Mouse (Mus musculus) MEL-GATA-1-ER (cell line): ENCODE data around the gene Erbb2.
A peak's percentile ranks its signal among the peaks of the same experiment; 100 is the strongest.

Source experiments
- DNase-seq: peaks from one replicate; pipeline ENCODE4 v3.0.0-alpha.2; 2012; ENCODE audit warnings: low read depth; ENCODE audit errors: extremely low read depth

Gene Erbb2

DNA sequence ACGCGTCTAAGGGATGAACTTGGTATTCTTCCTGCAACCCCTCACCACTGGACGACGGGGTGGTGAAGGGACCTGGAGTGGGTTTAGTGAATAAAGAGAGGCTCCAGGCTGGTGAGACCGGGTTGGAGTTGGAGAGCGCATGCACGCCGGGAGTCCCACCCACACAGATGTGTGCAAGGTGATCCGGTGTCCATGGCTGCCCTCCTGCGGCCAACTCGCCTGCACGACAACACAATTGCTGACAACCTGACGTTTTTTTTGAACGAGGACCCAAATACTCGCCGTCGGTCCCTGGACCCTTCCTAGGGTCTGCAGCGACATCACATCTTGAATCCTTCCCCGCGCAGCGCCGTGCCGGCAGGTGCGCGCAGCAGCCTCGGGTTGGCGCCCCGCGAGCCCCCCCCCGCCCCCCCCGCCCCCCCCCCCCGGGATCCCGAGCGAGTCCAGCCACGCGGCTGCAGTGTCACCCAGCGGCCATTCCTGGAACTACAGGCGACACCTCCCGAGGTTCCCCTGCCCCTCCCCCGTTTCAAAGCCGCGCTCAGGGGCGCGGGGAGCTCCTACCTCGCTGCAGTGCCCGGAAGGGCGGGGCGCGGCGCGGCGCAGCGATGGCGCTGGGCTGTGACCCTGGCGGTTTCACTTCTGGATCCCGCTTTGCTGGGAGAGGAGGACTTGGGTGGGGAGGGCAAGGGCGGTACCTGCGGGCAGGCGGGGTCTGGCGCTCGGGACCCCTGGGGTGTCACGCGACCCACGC, 45.3 kb downstream of the Erbb2 start:
- peak; percentile 63 for DNase-seq

DNA sequence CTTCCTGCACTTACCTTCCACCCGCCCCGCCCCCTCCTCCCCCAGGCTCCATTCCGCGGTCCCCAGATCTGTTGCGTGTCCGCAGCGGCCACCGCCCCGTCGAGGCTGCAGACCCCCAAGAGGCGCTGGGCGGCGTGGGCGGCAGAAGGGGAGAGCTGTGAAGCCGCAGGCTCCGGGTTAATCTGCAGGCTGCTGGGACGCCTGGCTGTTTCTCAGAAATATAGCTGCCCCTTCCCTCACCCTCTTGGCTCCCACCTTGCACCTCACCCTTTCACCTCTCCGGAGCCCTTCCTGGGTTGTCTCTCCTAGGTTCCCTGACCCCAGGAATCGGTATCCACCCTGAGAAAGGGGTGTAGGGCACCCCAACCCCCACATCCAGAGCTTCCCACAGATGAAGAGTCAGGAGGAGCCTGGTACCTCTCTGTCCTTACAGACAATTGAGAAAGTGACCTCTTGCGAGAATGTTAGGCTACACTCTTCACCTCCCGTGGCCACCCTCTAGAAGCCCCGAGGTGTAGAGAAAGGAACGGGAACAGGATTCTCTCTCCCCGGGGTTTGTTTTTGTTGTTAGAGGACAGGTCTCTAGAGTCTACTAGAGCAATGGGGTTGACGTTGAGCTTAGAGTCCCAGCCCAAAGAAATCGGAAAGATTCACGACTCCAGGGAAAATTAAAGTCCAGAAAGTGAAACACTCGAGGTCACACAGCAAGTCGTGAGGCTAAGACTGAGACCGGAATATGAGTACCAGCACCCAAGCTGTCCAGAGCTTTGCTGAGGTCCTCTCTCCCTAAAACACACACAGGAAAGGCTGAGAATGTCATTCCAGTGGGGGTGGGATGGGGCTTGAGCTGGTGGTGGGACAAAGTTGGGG, 46.1 kb downstream of the Erbb2 start:
- no peak for DNase-seq

DNA sequence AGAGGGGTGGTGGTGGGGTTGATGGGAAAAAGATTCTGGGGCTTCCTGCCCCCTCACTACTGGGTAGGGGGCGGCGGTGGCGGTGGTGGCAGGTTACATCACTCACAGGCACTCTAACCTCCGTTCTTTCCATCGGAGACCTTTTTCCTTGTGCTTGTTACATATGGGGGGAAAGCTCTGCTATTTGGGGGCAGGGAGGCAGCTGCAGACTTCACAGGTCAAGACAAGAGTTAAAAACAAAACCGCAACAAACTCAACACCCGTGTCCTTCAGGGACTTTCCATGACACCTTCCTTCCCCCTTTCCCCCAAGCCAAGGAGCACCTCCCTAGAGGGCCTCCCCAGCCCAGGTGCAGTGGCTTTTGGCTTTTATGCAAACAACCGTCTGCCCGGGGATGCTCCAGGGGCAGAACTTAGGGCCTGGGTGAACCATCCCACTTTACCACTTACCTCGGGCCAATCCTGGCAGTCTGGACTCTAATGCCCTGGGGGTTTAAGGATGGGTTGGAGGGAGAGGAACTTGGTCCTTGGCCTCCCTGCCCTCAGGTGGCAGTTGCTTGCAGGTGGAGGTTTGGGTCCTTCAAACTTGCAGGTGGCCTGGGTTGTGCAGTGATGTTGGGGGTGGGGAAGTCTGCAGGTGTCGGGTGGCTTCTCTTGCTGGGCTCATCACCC, 46.9 kb downstream of the Erbb2 start:
- DNase-seq: no peak

DNA sequence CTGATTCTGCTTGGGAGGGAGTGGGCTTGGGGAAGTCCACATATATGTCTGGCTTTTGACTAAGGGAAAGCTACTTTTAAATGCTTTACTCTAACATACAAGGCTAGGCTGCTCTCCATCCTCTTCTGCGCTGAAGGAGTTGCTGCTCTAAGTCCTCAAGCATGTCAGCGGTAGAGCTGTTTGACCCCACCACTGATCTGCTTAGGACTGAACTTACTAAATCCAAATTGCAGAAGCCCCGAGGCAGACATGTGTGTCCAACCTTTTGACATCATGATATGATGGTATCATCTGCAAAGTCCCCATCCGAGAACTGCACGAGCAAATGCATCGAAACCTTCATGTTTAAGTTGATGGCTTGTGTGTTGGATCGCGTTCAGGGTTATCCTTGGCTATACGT, 47.6 kb downstream of the Erbb2 start:
- no peak for DNase-seq

DNA sequence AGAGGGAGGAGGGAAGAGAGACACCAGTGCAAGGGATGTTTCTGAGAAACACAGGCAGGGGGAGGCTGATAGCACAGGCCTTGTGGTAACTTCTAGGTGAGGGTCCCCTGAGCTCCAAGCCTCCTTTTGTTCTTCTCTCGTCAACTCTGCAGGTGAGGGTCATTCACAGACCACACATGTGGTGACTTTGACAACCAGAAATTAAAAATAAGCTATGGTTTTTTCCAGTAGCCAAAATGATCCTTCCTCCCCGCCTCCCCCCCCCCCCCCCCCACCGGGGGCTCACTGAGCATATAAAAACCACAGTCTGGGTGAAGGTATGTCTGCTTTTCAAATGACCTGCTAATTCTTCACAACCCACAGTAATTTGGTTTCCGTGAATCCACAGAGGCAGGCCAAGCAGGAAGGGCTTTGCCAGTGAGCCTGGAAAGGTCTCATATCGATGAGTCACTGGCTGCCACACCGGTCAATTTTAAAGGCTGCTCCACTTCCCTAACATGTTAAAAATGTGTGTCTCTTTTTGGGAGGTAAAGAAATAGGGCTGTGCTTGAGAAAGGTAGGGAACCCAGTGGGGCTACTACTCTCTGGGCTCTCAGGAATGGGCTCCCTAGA, 48.9 kb downstream of the Erbb2 start:
- no peak for DNase-seq

DNA sequence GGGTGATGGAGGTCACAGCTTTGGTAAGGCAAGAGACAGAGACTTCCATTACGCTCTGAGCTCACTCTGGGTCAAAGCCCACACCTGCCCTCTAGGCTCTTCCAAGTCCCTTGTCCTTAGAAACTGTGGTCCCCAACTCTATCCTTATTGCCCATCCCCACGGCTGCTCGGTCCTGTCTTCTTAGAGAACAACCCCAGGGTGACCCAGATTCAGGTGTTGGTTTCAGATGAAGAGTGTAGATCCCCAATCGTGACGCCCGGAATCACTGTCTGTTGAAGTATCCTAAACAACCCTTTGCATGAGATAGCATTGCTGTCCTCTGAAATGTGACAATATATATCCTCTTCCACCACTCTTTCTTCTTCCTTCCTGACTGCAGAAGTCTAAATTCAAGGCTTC, 50.0 kb downstream of the Erbb2 start:
- no peak for DNase-seq

DNA sequence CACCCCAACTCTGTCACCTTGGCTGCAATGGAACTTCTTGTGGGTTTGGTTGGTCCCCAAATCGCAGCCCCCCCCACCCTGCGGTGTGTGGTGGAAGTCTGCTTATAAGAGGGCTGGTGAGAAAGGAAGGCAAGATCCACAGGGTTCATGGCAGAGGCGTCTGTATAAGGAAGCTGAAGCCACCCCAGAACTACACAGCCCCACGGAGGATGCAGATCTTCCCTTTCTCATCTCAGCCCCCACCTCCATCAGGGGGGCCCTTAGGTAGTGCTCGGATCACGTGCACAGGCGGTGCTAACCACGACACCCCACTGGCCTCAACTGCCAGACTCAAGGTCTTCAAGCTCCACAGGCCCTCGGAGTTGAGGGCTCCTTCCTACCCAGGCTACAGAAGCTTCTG, 51.6 kb downstream of the Erbb2 start:
- no peak for DNase-seq

DNA sequence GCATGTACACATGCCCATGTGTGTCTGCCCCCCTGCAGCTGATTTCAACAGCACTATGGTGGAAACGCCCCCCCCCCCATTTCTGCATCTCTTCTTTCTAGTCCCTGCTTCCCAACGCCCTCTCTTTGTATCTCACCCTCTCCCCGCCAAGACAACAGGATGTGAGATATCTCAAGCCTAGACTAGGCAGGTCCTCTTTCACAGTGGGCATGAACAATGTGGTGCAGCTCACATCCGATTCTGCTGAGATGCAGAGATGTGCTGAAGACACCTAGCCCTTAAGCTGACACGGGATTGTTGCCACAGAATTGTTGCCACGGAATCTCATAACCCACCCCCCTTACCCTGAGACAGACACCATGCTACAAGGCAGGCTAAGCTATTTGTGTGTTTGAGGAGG, 52.2 kb downstream of the Erbb2 start:
- DNase-seq: no peak

DNA sequence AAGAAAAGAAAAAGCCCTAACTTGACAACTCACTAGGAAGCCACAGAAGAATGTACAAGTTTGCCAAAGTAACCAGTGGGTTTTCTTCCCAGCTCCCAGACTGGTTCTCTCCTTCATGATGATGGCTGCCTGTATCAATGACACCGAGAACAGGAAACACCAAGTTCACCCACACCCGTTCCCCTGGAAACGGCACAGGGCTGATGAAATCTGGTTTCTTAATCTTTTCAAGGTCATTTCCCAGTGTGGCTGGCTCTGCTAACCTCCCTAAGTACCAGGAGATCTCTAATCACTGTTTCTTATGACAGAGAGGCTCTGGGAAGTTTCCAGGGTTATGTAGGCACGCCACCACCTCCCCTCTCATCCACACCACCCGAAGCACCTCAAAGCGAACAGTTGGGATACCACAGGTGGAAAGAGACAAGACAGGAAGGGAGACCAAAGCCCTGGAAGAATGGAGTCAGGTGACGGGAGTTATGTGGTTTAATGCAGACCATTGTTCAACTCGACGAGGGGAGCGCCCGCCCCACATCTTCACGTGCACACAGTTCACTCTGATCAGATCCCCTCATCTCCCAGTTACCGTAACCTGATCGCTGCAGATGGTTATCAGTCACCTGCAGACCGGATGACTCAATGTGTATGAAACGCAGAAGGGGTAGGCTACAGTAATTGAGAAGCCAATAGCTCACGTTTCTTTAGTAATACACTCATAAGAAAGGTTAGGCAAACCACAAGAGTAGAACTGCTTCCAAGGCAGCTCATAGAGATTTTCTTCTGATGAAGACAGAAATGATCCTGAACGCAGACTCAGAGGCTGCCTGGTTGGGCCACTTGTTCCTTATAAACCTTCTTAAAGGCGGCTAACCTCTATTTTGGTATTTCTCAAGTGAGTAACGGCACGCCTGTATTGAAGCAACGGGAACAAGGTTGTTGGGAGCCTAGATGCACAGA, 57.8 kb downstream of the Erbb2 start:
- no peak for DNase-seq

DNA sequence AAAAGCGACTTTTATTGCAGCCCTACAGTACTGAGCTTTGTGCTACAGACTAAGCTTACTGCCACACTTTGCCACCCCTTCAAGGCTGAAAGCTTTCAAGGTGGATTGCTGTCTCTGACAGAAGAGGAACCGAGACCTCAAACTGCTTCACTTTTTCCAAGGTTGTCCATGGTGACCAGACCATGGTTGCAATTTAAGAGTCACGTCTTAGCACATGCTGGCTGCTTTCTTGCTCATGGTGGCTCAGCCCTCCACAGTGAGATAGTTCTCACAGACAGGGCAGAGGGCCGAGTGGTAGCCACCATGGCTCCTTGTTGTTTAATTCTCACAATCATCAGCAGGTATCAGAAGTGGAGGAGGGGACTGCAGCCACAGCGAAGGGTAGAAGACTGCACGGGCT, 58.5 kb downstream of the Erbb2 start:
- DNase-seq: no peak

DNA sequence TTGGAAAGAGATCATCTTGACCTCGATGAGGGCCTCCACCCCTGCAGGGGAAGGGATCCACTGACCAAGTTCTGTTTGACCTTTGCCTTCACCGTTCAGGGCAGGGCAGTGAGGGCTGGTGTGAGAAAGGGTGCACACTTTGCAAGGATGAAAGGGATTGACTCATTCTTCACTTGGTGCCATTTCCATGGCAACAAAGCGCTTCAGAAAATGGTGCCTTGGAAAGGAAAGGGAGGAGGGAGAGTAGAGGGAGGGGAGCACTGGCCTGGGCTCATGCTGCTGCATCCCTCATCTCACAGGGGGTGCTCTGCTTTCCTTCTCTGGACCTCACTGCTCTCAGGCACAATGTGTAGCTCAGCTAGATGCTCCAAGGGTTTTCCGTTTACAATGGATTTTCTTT, 60.4 kb downstream of the Erbb2 start:
- no peak for DNase-seq

DNA sequence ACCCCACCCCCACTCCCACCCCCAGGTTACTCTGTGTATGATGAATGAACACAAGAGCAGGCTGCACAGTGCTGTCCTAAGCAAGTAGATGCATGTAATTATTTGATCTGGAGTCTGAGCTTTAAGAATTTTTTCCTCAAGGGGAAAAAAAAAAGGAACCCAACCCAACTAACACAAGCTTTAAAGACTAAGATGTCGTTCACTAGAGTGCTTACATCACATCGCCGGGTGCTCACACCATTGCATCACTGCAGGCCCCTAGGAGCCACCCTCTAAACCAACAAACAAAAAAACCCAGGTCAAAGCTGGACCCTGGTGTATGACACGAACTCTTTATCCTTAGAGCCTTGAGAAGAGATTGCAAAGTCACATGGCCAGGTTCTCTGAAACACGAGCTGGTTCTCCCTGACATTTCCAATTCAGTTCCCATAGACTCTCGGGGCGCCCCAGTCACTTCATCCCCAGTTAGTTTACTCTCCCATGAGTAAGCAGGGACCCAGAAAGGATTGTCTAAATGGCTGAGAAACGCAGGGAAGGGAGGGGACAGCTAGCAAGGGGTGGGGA, 61.7 kb downstream of the Erbb2 start:
- DNase-seq: no peak

DNA sequence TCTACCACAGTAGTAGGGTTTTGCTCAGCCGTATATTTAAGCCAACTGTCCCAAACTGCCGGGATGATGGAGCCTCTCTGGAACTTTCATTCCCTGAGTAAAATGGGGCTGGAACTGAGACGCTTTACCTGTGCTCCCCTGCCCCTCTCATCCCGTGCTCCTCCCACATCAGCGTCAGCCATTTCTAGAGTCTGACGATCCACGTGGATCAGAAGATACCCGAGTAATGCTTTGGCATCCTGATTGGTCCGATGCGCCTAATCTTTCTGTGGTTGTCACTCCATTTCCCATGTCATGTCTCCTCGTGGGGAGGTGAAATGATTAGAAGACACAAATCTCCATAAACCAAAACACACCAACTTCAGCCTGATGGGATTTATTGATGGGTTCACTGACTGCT, 62.7 kb downstream of the Erbb2 start:
- DNase-seq: no peak

DNA sequence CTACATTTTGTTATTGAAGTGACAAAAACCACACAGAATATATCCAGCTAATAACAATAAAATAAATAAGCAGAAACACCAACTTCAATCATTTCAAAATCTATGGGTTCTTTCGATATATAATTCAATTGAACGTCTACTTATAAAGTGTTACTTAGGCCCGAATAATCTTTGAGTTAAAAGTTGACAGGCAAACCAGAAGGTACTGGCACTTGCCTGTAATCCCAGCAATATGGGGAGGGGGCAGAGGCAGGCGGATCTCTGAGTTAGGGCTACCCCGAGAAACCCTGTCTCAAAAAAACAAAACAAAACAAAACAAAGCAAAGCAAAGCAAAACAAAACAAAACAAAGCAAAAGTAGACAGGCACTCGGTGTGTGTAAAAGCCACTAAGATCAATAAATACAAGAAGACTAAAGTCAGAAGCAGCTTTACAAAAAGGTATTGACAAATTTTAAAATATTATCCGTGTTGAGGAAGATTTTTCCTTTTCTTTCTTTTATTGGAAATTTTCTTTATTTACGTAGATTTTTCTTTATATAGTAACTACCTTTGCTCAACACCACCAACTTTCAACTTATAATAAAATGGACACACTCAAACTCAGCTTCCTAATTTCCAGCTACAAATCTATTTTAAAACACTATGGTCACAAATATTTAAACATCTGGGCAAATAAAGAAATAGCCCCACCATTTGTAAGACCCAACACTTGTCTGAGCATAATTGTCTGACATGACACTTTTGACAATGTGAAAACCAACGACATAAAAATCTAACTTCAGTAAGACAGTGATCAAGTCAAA, 63.6 kb downstream of the Erbb2 start:
- DNase-seq: no peak

DNA sequence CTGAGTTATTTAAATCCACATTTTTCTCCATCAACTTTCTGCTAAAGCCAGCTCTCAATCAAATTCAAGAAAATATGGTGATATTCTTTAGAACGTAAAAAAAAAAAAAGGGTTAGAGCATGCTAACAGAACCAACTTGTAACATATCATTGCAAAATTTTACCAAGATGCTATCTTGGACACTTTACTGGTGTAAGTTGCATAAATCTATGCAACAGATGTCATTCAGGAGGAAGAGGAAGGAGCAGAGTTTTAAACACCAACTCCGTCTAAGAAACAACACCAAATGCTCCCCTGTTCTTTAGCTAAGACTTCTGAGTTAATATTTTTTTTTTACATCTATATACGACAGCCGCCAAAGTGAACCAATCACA, 64.2 kb downstream of the Erbb2 start:
- no peak for DNase-seq

DNA sequence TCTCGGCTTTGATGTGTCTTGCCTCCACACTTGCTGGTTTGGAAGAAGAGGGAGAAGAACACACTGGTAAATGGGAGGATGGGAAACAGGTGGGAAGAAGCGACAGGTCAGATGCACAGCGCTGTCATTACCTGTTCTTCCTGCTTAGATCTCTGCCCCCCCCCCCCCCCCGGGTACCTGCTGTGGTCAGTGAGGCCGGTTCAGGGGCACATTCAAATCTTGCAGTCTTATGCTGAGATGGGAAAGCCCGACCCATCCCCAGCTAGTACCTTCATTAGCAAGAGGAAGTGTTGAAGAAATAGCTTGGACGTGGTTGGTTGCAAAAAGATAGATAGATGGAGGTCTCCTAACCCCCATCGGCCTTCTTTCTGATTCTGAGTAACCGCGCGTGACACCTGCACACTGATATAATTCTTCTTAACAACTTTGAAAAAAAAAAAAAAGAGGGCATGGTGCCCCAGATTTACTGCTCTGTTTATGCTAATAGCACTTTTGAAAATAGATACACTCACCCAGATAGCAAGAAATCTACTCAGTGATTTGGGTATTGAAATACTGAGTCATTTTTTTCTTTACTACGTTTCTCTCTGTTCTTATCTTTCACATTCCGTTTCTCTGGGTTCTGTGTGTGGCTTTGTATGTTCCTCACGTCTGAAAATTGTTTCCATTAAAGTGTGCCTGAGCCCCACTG, 64.9 kb downstream of the Erbb2 start:
- DNase-seq: no peak

DNA sequence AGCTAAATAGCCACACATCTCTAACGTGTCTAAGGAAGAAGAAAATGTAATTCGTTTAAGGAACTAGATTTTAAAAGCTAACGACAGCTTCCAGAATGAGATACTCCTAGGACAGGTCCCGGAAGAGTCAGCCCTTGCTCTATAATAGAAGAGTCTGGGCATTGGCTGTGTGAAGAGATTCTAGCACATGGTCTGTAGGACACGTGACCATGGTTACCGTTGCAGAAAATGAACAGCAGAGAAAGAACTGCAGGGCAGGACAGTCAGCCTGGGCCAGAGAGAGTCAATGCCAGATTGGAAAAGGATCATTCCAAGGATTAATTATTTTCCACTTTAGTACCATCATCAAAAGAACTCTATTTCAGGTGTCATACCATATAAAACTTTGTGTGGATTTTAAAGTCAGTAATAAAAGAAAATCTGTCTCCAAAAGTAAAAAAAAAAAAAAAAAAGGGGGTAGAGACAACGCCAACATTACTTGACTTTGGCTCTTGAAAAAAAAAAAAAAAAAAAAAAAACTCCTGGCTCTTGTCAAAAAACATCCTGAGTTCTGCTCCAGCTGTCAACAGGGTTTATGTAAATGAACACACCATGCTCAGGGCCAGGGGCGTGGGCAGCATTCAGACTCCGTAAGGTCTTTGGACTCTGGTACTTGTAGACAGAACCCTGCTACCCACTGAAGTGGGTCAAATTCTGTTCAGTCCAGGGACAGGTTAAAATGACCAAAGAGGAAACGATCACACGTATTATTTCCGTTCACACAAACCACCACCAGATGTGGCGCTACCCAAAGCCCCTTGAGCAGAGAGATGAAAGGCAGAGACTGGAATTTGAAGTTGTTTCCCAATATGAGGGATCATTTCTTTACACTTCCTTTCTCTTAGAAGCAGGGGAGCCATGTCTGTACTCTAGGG, 67.0 kb downstream of the Erbb2 start:
- DNase-seq: no peak

DNA sequence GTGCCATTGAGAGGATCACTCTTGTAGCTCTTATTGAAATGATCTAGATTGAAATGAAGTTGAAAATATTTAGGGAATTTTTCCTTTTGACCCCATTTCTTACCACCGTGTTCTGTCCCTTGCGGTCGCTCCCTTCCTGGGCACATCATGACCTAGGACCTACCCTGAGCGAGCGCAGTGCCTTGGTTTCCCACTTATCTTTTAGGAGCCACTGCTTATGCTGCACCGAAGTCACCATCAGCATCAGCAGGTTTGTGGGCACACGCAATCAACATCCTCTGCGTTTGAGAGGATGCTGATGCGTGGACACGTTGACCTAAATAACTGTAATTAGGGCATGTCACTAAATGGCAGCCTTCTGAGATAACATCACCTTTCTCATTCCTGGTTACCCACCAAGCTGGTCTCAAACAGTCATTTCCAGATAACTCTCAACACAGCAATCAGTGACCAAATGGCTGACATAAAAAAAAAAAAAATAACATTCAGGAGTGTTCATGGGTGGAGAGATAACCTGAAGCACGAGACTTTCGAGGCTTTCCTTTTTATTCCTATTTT, 67.7 kb downstream of the Erbb2 start:
- DNase-seq: no peak
